8 mouse cellular contexts compared by ENCODE assay signal in the genomic region with DNA sequence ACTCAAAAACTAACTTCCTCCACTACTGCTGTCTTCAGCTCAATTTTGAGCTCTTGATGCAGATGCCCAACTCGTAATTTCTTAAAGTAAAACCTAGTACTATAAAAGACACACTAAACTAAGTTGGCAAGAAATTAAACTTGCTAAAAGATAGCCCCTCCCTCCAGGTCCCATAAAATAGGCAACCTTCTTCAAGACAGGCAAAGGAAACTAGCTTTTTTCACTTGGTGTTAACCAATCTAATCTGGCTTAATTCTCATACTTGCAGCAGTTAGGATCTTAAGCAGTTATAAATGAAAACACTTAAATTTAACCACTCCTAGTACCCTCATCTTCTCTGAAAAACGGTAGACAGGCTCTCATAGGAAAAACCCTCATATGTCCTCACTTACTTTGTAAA. TPM values are rescaled to one million over a fixed set of nuclear protein-coding genes. Genes with fewer than 3 reads are reported as not detected.
DNase-seq lines count a peak whose midpoint lies in the region; ATAC-seq lines count a peak whose summit lies in the region.

No protein-coding gene starts in this region.

- H3K9me3 ChIP-seq in liver, embryonic 11.5 days (ENCODE audit: control insufficient read depth, low read length), result no peaks in the 10 kb centered on the region
- no peaks in the 10 kb centered on the region for H3K9me3 ChIP-seq in forebrain, embryonic 11.5 days (ENCODE audit: control insufficient read depth, low read length)
- H3K9me3 ChIP-seq in limb, embryonic 12.5 days, result no peaks in the 10 kb centered on the region
- H3K9me3 ChIP-seq in neural tube, embryonic 15.5 days (replicated peaks), result no peaks in the 10 kb centered on the region

- WGBS in liver, embryonic 11.5 days, result 29% methylated on average over 2 of the region's 2 CpGs
- 41% methylated on average over 2 of the region's 2 CpGs for WGBS in forebrain, embryonic 11.5 days
- 21% methylated on average over 2 of the region's 2 CpGs for WGBS in limb, embryonic 12.5 days
- 18% methylated on average over 2 of the region's 2 CpGs for WGBS in neural tube, embryonic 15.5 days

- H3K36me3 ChIP-seq in liver, embryonic 11.5 days (ENCODE audit: control insufficient read depth, insufficient read depth, low read length), result no peaks in the 10 kb centered on the region
- H3K36me3 ChIP-seq in forebrain, embryonic 11.5 days (ENCODE audit: control insufficient read depth, insufficient read depth, low read length), result no peaks in the 10 kb centered on the region
- no peaks in the 10 kb centered on the region; the same call in 1 of the 2 replicates for H3K36me3 ChIP-seq in limb, embryonic 12.5 days
- no peaks in the 10 kb centered on the region for H3K36me3 ChIP-seq in neural tube, embryonic 15.5 days

- no peaks in the 10 kb centered on the region for H3K27me3 ChIP-seq in liver, embryonic 11.5 days (replicated peaks; ENCODE audit: control insufficient read depth, insufficient read depth, low read length)
- no peaks in the 10 kb centered on the region for H3K27me3 ChIP-seq in forebrain, embryonic 11.5 days (ENCODE audit: control insufficient read depth, insufficient read depth, low read length)
- no peaks in the 10 kb centered on the region for H3K27me3 ChIP-seq in limb, embryonic 12.5 days
- no peaks in the 10 kb centered on the region for H3K27me3 ChIP-seq in neural tube, embryonic 15.5 days (replicated peaks)

- peak overlapping the region; percentile 86 for H3K4me2 ChIP-seq in liver, embryonic 11.5 days
- peak overlapping the region; percentile 76 for H3K4me2 ChIP-seq in forebrain, embryonic 11.5 days (ENCODE audit: low read depth, low read length, severe bottlenecking)
- peak overlapping the region; percentile 79 for H3K4me2 ChIP-seq in limb, embryonic 12.5 days
- peak overlapping the region; percentile 82 for H3K4me2 ChIP-seq in neural tube, embryonic 15.5 days

- H3K9ac ChIP-seq in liver, embryonic 11.5 days (ENCODE audit: low read depth, low read length), result 0 out of 2 replicates have a peak overlapping the region, but pooled peaks have one; percentile 31
- H3K9ac ChIP-seq in forebrain, embryonic 11.5 days (ENCODE audit: low read length), result peak overlapping the region; percentile 86
- H3K9ac ChIP-seq in limb, embryonic 12.5 days (replicated peaks), result peak overlapping the region; percentile 97
- peak overlapping the region; percentile 4; the same call in 1 of the 2 replicates for H3K9ac ChIP-seq in neural tube, embryonic 15.5 days (replicated peaks)

- no peak overlapping the region for H3K27ac ChIP-seq in liver, embryonic 11.5 days (ENCODE audit: low read depth, low read length)
- H3K27ac ChIP-seq in forebrain, embryonic 11.5 days (ENCODE audit: low read depth, low read length), result no peak overlapping the region
- no peak overlapping the region for H3K27ac ChIP-seq in limb, embryonic 12.5 days
- no peak overlapping the region for H3K27ac ChIP-seq in neural tube, embryonic 15.5 days (replicated peaks)

- peak overlapping the region; percentile 95 for H3K4me3 ChIP-seq in liver, embryonic 11.5 days (ENCODE audit: low read depth, low read length)
- H3K4me3 ChIP-seq in forebrain, embryonic 11.5 days (ENCODE audit: low read depth, low read length), result peak overlapping the region; percentile 76
- peak overlapping the region; percentile 94 for H3K4me3 ChIP-seq in limb, embryonic 12.5 days (replicated peaks)
- H3K4me3 ChIP-seq in neural tube, embryonic 15.5 days (replicated peaks), result peak overlapping the region; percentile 85

- no peak for ATAC-seq in liver, embryonic 11.5 days (replicated peaks; ENCODE audit: low FRiP score)
- no peak for ATAC-seq in forebrain, embryonic 11.5 days (replicated peaks; ENCODE audit: low FRiP score)
- ATAC-seq in limb, embryonic 12.5 days (ENCODE audit: insufficient number of reproducible peaks, insufficient read depth, low FRiP score, low TSS enrichment, low read depth), result no peak
- ATAC-seq in neural tube, embryonic 15.5 days (ENCODE audit: low FRiP score), result no peak

- no peak for DNase-seq in liver, embryonic 11.5 days (ENCODE audit: low spot score)
- DNase-seq in liver, result no peak
- no peak for DNase-seq in forebrain, embryonic 11.5 days (ENCODE audit: low spot score)
- no peak for DNase-seq in adrenal gland, adult 18-20 months (ENCODE audit: low spot score in 2 of 2)
- DNase-seq in layer of hippocampus, postnatal 10 days (ENCODE audit: low spot score in 2 of 2), result no peak
- DNase-seq in gastrocnemius, postnatal 10 days, result no peak

- H3K4me1 ChIP-seq in liver, embryonic 11.5 days (replicated peaks; ENCODE audit: control insufficient read depth, insufficient read depth, low read length), result peaks cover 25% of the 10 kb centered on the region
- H3K4me1 ChIP-seq in forebrain, embryonic 11.5 days (replicated peaks; ENCODE audit: control insufficient read depth, insufficient read depth, low read length), result peaks cover 3% of the 10 kb centered on the region; the same call in 1 of the 2 replicates
- peaks cover 23% of the 10 kb centered on the region for H3K4me1 ChIP-seq in limb, embryonic 12.5 days (replicated peaks)
- peaks cover 43% of the 10 kb centered on the region for H3K4me1 ChIP-seq in neural tube, embryonic 15.5 days

RNA-seq across cellular contexts. Expression of a gene that starts 2.3 kb away (rescaled TPM):
- 22.6 and 27.9 TPM in 2 replicates for polyA plus RNA-seq in liver, embryonic 11.5 days (2014; fragmentation: Nextera tagmentation; extraction: Ambion mirVana)
- polyA plus RNA-seq in forebrain, embryonic 11.5 days (2014; fragmentation: Nextera tagmentation; extraction: Ambion mirVana), result 49.6 and 50.6 TPM in 2 replicates
- 43.8 and 45.5 TPM in 2 replicates for polyA plus RNA-seq in limb, embryonic 12.5 days (2016; fragmentation: Nextera tagmentation; extraction: Ambion mirVana)
- 26.6 and 27.5 TPM in 2 replicates for polyA plus RNA-seq in neural tube, embryonic 15.5 days (2015; fragmentation: Nextera tagmentation; extraction: Ambion mirVana)
- 10 to 100 TPM; 34.2 to 37.6 TPM for total RNA-seq in adrenal gland, adult 18-20 months (2021)
- total RNA-seq in layer of hippocampus, postnatal 10 days (2021), result 10 to 100 TPM; 66.8 to 68.4 TPM
- 10 to 100 TPM; 25.5 to 35.1 TPM for total RNA-seq in gastrocnemius, postnatal 10 days (2021)

RNA-seq across cellular contexts. Expression of a gene that starts 59.5 kb away (rescaled TPM):
- 62.8 and 70.7 TPM in 2 replicates for polyA plus RNA-seq in liver, embryonic 11.5 days (2014; fragmentation: Nextera tagmentation; extraction: Ambion mirVana)
- 75.0 and 76.8 TPM in 2 replicates for polyA plus RNA-seq in forebrain, embryonic 11.5 days (2014; fragmentation: Nextera tagmentation; extraction: Ambion mirVana)
- polyA plus RNA-seq in limb, embryonic 12.5 days (2016; fragmentation: Nextera tagmentation; extraction: Ambion mirVana), result 72.7 and 73.9 TPM in 2 replicates
- 46.0 and 46.1 TPM in 2 replicates for polyA plus RNA-seq in neural tube, embryonic 15.5 days (2015; fragmentation: Nextera tagmentation; extraction: Ambion mirVana)
- total RNA-seq in adrenal gland, adult 18-20 months (2021), result 10 to 100 TPM; 22.0 to 22.3 TPM
- 10 to 100 TPM; 24.8 to 25.9 TPM for total RNA-seq in layer of hippocampus, postnatal 10 days (2021)
- 10 to 100 TPM; 13.8 to 16.3 TPM for total RNA-seq in gastrocnemius, postnatal 10 days (2021)

Comparison
In these comparisons a context has a peak if more than half of its experiments do, and no peak if none do; other contexts are left out.
1. H3K9ac ChIP-seq: peak in every context shown above with its lines; median percentile 97 in limb, embryonic 12.5 days; 86 in forebrain, embryonic 11.5 days; 31 in liver, embryonic 11.5 days; 4 in neural tube, embryonic 15.5 days.